8 mouse cellular contexts compared by ENCODE assay signal in the genomic region with DNA sequence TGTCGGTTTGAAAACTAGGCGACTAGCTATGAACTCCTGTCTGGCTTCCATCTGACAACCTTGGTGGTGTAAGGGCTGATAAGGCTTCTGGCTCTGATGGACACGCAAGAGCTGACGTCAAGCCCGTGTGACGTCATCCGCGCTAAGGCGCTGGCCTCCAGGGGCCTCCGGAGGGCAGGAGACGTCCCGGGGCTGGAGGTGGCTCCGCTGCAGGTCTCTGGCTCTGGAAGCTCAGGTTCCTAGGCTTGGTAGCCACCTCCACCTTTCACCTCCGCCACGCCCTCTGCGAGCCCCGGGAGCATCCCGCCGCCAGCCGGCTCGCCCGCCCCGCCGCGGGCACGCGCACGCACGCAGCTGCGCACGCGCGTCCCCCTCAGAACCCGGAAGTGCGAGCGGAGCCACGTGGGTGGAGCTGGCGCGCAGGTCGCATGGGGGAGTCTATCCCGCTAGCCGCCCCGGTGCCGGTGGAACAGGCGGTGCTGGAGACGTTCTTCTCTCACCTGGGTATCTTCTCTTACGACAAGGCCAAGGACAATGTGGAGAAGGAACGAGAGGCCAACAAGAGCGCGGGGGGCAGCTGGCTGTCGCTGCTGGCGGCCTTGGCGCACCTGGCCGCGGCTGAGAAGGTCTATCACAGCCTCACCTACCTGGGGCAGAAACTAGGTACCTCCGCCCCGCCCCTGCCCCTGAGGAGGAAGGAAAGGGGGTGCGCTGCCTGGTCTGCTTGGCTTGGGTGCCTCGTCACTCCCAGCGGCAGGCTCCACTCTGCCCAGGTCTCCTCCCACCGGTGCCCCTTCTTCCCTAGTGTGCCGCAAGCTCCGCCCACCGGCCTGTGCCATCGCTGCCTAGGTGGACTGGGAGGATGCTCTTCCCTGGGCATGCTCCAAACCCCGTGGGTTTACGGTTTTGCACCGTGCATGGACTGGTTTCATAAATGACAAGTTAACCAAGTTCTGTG. TPM values are rescaled to one million over a fixed set of nuclear protein-coding genes. Genes with fewer than 3 reads are reported as not detected.
A peak's percentile ranks its signal among the peaks of the same experiment; 100 is the strongest.
DNase-seq lines count a peak whose midpoint lies in the region; ATAC-seq and TF ChIP-seq lines count a peak whose summit lies in the region.

TSS of gene BC048403 (plus strand) at position 390 of the 958 bp plus-strand sequence.

- peak; percentile 92 for TF ChIP-seq POLR2A in brain, embryonic 14.5 days (IDR thresholded peaks at IDR 0.05; ENCODE audit: borderline replicate concordance, extremely low read depth, insufficient read depth, insufficient read length, poor library complexity, severe bottlenecking)

- H3K4me1 ChIP-seq in erythroblast, embryonic 14.5 days (ENCODE audit: control insufficient read depth), result peaks cover 23% of the 10 kb centered on the region
- peaks cover 9% of the 10 kb centered on the region for H3K4me1 ChIP-seq in heart, embryonic 13.5 days
- peaks cover 21% of the 10 kb centered on the region for H3K4me1 ChIP-seq in liver, embryonic 12.5 days
- peaks cover 8% of the 10 kb centered on the region for H3K4me1 ChIP-seq in stomach, embryonic 15.5 days

- H3K79me3 ChIP-seq in C2C12 (ENCODE audit: low read depth), result peaks cover 5% of the 10 kb centered on the region

- H3K4me2 ChIP-seq in heart, embryonic 13.5 days, result peak within 1 kb of the TSS; percentile 86
- H3K4me2 ChIP-seq in liver, embryonic 12.5 days, result peak within 1 kb of the TSS; percentile 92
- peak within 1 kb of the TSS; percentile 92 for H3K4me2 ChIP-seq in stomach, embryonic 15.5 days

- peaks cover 2% of the 10 kb centered on the region for H3K36me3 ChIP-seq in C2C12 (ENCODE audit: control insufficient read depth, insufficient read depth)
- H3K36me3 ChIP-seq in erythroblast, embryonic 14.5 days (ENCODE audit: control insufficient read depth), result peaks cover 1% of the 10 kb centered on the region
- no peaks in the 10 kb centered on the region for H3K36me3 ChIP-seq in heart, embryonic 13.5 days
- peaks cover 10% of the 10 kb centered on the region for H3K36me3 ChIP-seq in liver, embryonic 12.5 days
- H3K36me3 ChIP-seq in stomach, embryonic 15.5 days, result no peaks in the 10 kb centered on the region

- peak within 1 kb of the TSS; percentile 94 for H3K4me3 ChIP-seq in C2C12 (ENCODE audit: insufficient read depth, poor library complexity, severe bottlenecking)
- peak within 1 kb of the TSS; percentile 94 for H3K4me3 ChIP-seq in erythroblast, embryonic 14.5 days (replicated peaks)
- H3K4me3 ChIP-seq in heart, embryonic 13.5 days, result peak within 1 kb of the TSS; percentile 81
- H3K4me3 ChIP-seq in liver, embryonic 12.5 days, result peak within 1 kb of the TSS; percentile 86
- H3K4me3 ChIP-seq in stomach, embryonic 15.5 days (replicated peaks), result peak within 1 kb of the TSS; percentile 79

- peaks cover 2% of the 10 kb centered on the region for H3K27me3 ChIP-seq in C2C12 (ENCODE audit: control insufficient read depth, insufficient read depth, insufficient read length)
- no peaks in the 10 kb centered on the region for H3K27me3 ChIP-seq in erythroblast, embryonic 14.5 days (ENCODE audit: control insufficient read depth)
- no peaks in the 10 kb centered on the region for H3K27me3 ChIP-seq in heart, embryonic 13.5 days (replicated peaks)
- H3K27me3 ChIP-seq in liver, embryonic 12.5 days (replicated peaks), result no peaks in the 10 kb centered on the region
- H3K27me3 ChIP-seq in stomach, embryonic 15.5 days (replicated peaks), result no peaks in the 10 kb centered on the region

- DNase-seq in brain, embryonic 14.5 days (ENCODE audit: low read depth), result peak; percentile 92
- peak; percentile 92 for DNase-seq in kidney, postnatal 10 days
- peak; percentile 86 to 89 for DNase-seq in natural killer cell, adult 2 months (ENCODE audit: low spot score in 2 of 2)

- peak; percentile 85 for ATAC-seq in heart, embryonic 13.5 days (ENCODE audit: extremely low read depth, insufficient number of reproducible peaks, low FRiP score, low TSS enrichment)
- peak; percentile 94 for ATAC-seq in liver, embryonic 12.5 days
- ATAC-seq in stomach, embryonic 15.5 days (ENCODE audit: insufficient read depth, low FRiP score, low read depth), result peak; percentile 90

- peak within 1 kb of the TSS; percentile 47 for H3ac ChIP-seq in C2C12 (ENCODE audit: control insufficient read depth, insufficient read length, low read depth)

- peaks cover 10% of the 10 kb centered on the region for H3K79me2 ChIP-seq in C2C12 (ENCODE audit: control insufficient read depth, insufficient read depth)

- peak within 1 kb of the TSS; percentile 86 for H3K9ac ChIP-seq in heart, embryonic 13.5 days
- H3K9ac ChIP-seq in liver, embryonic 12.5 days, result peak within 1 kb of the TSS; percentile 82
- H3K9ac ChIP-seq in stomach, embryonic 15.5 days, result peak within 1 kb of the TSS; percentile 63

- 0 out of 2 replicates have a peak, but pooled peaks cover under 1% of the 10 kb centered on the region for H3K9me3 ChIP-seq in erythroblast, embryonic 14.5 days (ENCODE audit: control insufficient read depth, low read length)
- no peaks in the 10 kb centered on the region for H3K9me3 ChIP-seq in heart, embryonic 13.5 days
- no peaks in the 10 kb centered on the region; the same call in 1 of the 2 replicates for H3K9me3 ChIP-seq in liver, embryonic 12.5 days (replicated peaks)
- H3K9me3 ChIP-seq in stomach, embryonic 15.5 days, result no peaks in the 10 kb centered on the region

- WGBS in heart, embryonic 13.5 days, result under 1% methylated on average over 64 of the region's 68 CpGs
- WGBS in liver, embryonic 12.5 days (ENCODE audit: insufficient replicate concordance), result under 1% methylated on average over 66 of the region's 68 CpGs
- under 1% methylated on average over 68 of the region's 68 CpGs for WGBS in stomach, embryonic 15.5 days

- peak within 1 kb of the TSS; percentile 60 for H3K27ac ChIP-seq in heart, embryonic 13.5 days (replicated peaks)
- peak within 1 kb of the TSS; percentile 70 for H3K27ac ChIP-seq in liver, embryonic 12.5 days
- H3K27ac ChIP-seq in stomach, embryonic 15.5 days, result peak within 1 kb of the TSS; percentile 58; the same call in 1 of the 2 replicates

- TF ChIP-seq CTCF in C2C12 (IDR thresholded peaks at IDR 0.05; ENCODE audit: control insufficient read depth, insufficient read depth, insufficient read length), result no peak
- TF ChIP-seq CTCF in brain, embryonic 14.5 days (IDR thresholded peaks at IDR 0.05; ENCODE audit: borderline replicate concordance, extremely low read depth, insufficient read depth, insufficient read length), result no peak

TF ChIP-seq in C2C12, 6 proteins besides CTCF, POLR2A, EP300 and RAD21:
- no peak for TF ChIP-seq CEBPB (IDR thresholded peaks at IDR 0.05; ENCODE audit: low read depth)
- no peak for TF ChIP-seq MYOG (IDR thresholded peaks at IDR 0.05; ENCODE audit: control insufficient read depth, extremely low read depth, insufficient read length)
- TF ChIP-seq MYOD1 (IDR thresholded peaks at IDR 0.05; ENCODE audit: control insufficient read depth, insufficient read length, low read depth), result no peak
- peak; percentile 94 for TF ChIP-seq MAX (IDR thresholded peaks at IDR 0.05)
- no peak for TF ChIP-seq FOSL1 (IDR thresholded peaks at IDR 0.05; ENCODE audit: insufficient read depth, low read length, poor library complexity, severe bottlenecking)
- TF ChIP-seq USF1 (IDR thresholded peaks at IDR 0.05; ENCODE audit: low read depth), result peak; percentile 69

RNA-seq across cellular contexts. Expression of gene BC048403, which starts in this region (rescaled TPM):
- polyA plus RNA-seq in C2C12 (2012; fragmentation: generic; extraction: Trizol), result 3.1 TPM
- 4.2 and 4.8 TPM in 2 replicates for polyA plus RNA-seq in brain, embryonic 14.5 days (2012; rRNA removed)
- polyA plus RNA-seq in erythroblast, embryonic 14.5 days (2012), result 0.04 and 0.17 TPM in 2 replicates
- 1.7 and 1.8 TPM in 2 replicates for polyA plus RNA-seq in heart, embryonic 13.5 days (2015; fragmentation: Nextera tagmentation; extraction: Ambion mirVana)
- 2.8 and 3.1 TPM in 2 replicates for polyA plus RNA-seq in liver, embryonic 12.5 days (2016; fragmentation: Nextera tagmentation; extraction: Ambion mirVana)
- 2.7 and 3.2 TPM in 2 replicates for polyA plus RNA-seq in stomach, embryonic 15.5 days (2015; fragmentation: Nextera tagmentation; extraction: Ambion mirVana)

Comparison
In these comparisons a context has a peak if more than half of its experiments do, and no peak if none do; other contexts are left out.
1. Peak in every context shown above with its lines: DNase-seq, ATAC-seq, H3K4me3 ChIP-seq and H3K27ac ChIP-seq.